Mouse (Mus musculus): ENCODE measurements around the gene Rpa2. TPM values are rescaled to one million over a fixed set of nuclear protein-coding genes. Genes with fewer than 3 reads are reported as not detected.
A peak's percentile ranks its signal among the peaks of the same experiment; 100 is the strongest.
"Not testable (repeated sequence)": the region's sequence is repeated elsewhere in the genome, so short reads cannot be mapped to it uniquely, and the experiment has no call there.

The Rpa2 gene
- polyA plus RNA-seq, 1 experiment from 2014 or later = 126 TPM

DNA sequence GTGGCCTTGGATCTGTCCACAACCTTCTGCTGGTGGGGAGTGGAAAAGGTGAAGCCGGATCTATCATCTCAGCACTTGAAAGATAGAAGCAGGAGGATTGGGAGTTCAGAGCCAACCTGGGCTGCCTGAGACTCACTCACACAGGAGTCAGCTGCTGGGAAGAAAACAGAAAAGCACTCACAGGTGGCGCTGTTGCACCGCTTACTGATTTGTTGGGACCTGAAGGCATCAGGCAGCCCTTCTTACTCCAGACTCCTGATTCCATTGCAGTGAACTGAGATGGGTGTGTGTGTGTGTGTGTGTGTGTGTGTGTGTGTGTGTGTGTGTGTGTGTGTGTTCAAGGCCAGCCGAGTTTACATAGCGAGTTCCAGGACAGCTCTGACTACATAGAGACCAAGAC lies 8.6 kb downstream of the Rpa2 start:
- Histone ChIP-seq H3K36me3 (peaks cover 78% of the 10 kb centered on the region), H3K27me3 (no peaks in the 10 kb centered on the region), H3K4me3 (no peak overlapping the region), H3K9ac (no peak overlapping the region), H3K9me3 (no peaks in the 10 kb centered on the region), H3K27ac (no peak overlapping the region), H3K4me1 (no peaks in the 10 kb centered on the region), H3K4me2 (replicated peaks) (no peak overlapping the region)
- 94% methylated on average over 5 of the region's 5 CpGs for WGBS
- ATAC-seq (ENCODE audit: low FRiP score, low read depth) = no peak

GRCm38 (mm10) chr4:132778562-132779201 lies 10.6 kb downstream of the Rpa2 start:
- no peak for ATAC-seq (ENCODE audit: low FRiP score, low read depth)
- Histone ChIP-seq H3K9me3 (no peaks in the 10 kb centered on the region), H3K9ac (no peak overlapping the region), H3K27ac (no peak overlapping the region), H3K27me3 (no peaks in the 10 kb centered on the region), H3K4me2 (replicated peaks) (no peak overlapping the region), H3K4me1 (no peaks in the 10 kb centered on the region), H3K4me3 (no peak overlapping the region), H3K36me3 (peaks cover 59% of the 10 kb centered on the region)
- WGBS = 90% methylated on average over 6 of the region's 6 CpGs

- H3K36me3 ChIP-seq = peaks cover 44% of the 10 kb centered on the region
- ATAC-seq (ENCODE audit: low FRiP score, low read depth) = no peak
- 89% methylated on average over 4 of the region's 4 CpGs for WGBS
- no peaks in the 10 kb centered on the region for H3K27me3 ChIP-seq
- H3K4me3 ChIP-seq = no peak overlapping the region
- H3K9me3 ChIP-seq = no peaks in the 10 kb centered on the region
- H3K4me1 ChIP-seq = no peaks in the 10 kb centered on the region
- H3K9ac ChIP-seq = no peak overlapping the region
- no peak overlapping the region; the same call in 1 of the 2 replicates for H3K27ac ChIP-seq
- H3K4me2 ChIP-seq (replicated peaks) = no peak overlapping the region
These were observed 12.2 kb downstream of the Rpa2 start for GRCm38 (mm10) chr4:132780288-132780687.

DNA sequence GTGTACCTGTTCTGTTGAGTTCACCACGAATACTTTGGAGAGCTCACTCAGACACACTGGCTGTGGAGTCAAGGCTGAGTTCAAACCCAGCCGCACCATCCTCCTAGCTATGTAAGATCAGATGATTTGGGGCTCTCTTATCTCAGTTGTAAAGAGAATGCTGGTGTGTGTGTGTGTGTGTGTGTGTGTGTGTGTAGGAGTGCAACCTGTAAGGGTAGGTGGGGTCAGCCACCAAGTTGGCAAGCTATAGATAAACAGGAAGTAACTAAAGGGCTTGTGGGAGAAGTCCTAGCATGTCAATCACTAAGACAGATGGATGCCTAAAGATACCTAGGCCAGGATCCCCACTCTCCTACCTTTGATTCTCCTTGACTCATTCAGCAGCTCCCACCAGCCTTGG lies 15.6 kb downstream of the Rpa2 start:
- no peak overlapping the region for H3K9ac ChIP-seq
- ATAC-seq (ENCODE audit: low FRiP score, low read depth) = no peak
- H3K4me3 ChIP-seq = no peak overlapping the region
- no peaks in the 10 kb centered on the region for H3K4me1 ChIP-seq
- no peak overlapping the region for H3K4me2 ChIP-seq (replicated peaks)
- no peak overlapping the region for H3K27ac ChIP-seq
- H3K27me3 ChIP-seq = no peaks in the 10 kb centered on the region
- 80% methylated on average over 2 of the region's 2 CpGs for WGBS
- H3K9me3 ChIP-seq = no peaks in the 10 kb centered on the region
- H3K36me3 ChIP-seq = peaks cover 10% of the 10 kb centered on the region

- no peak overlapping the region for H3K27ac ChIP-seq
- H3K9ac ChIP-seq = no peak overlapping the region
- 89% methylated on average over 13 of the region's 13 CpGs for WGBS
- no peak overlapping the region for H3K4me3 ChIP-seq
- no peaks in the 10 kb centered on the region; the same call in 1 of the 2 replicates for H3K36me3 ChIP-seq
- no peaks in the 10 kb centered on the region for H3K27me3 ChIP-seq
- no peaks in the 10 kb centered on the region for H3K4me1 ChIP-seq
- H3K9me3 ChIP-seq = no peaks in the 10 kb centered on the region
- no peak overlapping the region for H3K4me2 ChIP-seq (replicated peaks)
- ATAC-seq (ENCODE audit: low FRiP score, low read depth) = no peak
These were observed 17.1 kb downstream of the Rpa2 start for GRCm38 (mm10) chr4:132785228-132785627.

GRCm38 (mm10) chr4:132789731-132790130 lies 21.6 kb downstream of the Rpa2 start:
- H3K4me3 ChIP-seq = no peak overlapping the region
- H3K9ac ChIP-seq = no peak overlapping the region
- H3K4me2 ChIP-seq (replicated peaks) = no peak overlapping the region
- no peaks in the 10 kb centered on the region for H3K36me3 ChIP-seq
- no peak for ATAC-seq (ENCODE audit: low FRiP score, low read depth)
- H3K27ac ChIP-seq = no peak overlapping the region
- peaks cover 10% of the 10 kb centered on the region for H3K27me3 ChIP-seq
- no peaks in the 10 kb centered on the region for H3K4me1 ChIP-seq
- no peaks in the 10 kb centered on the region for H3K9me3 ChIP-seq
- 88% methylated on average over 8 of the region's 8 CpGs for WGBS

- H3K4me1 ChIP-seq; H3K4me2 ChIP-seq (replicated peaks); ATAC-seq (ENCODE audit: low FRiP score, low read depth); H3K36me3 ChIP-seq; H3K9ac ChIP-seq; H3K9me3 ChIP-seq; H3K27ac ChIP-seq; H3K4me3 ChIP-seq: not testable (repeated sequence)
- H3K27me3 ChIP-seq = peaks cover 38% of the 10 kb centered on the region
- WGBS = 92% methylated on average over 8 of the region's 9 CpGs
These were observed 25.3 kb downstream of the Rpa2 start for GRCm38 (mm10) chr4:132793322-132794004.

DNA sequence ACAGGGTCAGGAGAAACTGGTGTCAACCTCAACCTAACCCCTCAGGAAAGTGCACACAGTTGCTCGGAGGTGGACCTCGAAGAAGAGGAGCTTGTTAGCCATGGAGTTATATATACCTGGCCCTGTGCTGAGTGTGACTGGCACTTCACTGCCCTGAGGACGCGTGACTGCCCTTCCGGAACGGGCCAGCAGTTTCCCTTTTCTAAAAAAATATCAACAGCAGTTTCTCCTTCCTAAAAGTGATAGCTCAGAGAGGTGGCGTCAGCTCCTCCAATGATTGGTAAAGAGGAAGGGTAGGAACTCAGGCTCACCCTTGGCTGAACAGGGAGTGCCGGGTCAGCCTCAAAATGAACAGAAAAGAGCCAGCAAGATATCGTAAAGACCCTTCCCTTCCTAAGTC lies 25.9 kb downstream of the Rpa2 start:
- no peak for ATAC-seq (ENCODE audit: low FRiP score, low read depth)
- H3K4me1 ChIP-seq = no peaks in the 10 kb centered on the region
- H3K27me3 ChIP-seq = peaks cover 38% of the 10 kb centered on the region
- no peaks in the 10 kb centered on the region for H3K9me3 ChIP-seq
- WGBS = 75% methylated on average over 9 of the region's 9 CpGs
- H3K27ac ChIP-seq = no peak overlapping the region
- H3K36me3 ChIP-seq = no peaks in the 10 kb centered on the region
- no peak overlapping the region for H3K4me2 ChIP-seq (replicated peaks)
- H3K4me3 ChIP-seq = no peak overlapping the region
- no peak overlapping the region for H3K9ac ChIP-seq

DNA sequence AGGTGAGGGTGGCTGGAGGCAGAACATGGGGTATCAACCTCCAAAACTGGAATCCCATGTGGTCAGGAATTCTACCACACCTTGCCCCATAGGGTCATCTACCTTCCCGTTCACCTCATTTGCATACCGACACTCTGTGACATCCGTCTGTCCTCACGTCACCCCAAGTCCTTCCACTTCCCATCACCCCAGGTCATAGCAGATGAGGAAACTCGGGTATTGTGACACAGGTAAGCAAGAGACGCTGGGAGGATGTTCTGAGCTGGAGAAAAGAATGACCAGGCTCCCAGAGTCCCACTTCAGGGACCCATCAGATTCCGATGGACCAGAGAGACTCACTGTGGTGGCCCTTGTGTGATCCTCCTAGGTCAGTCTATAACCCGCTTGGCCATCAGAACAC lies 26.6 kb downstream of the Rpa2 start:
- no peak overlapping the region for H3K4me3 ChIP-seq
- 71% methylated on average over 8 of the region's 8 CpGs for WGBS
- H3K27me3 ChIP-seq = peaks cover 38% of the 10 kb centered on the region
- H3K9ac ChIP-seq = no peak overlapping the region
- no peaks in the 10 kb centered on the region for H3K4me1 ChIP-seq
- no peaks in the 10 kb centered on the region for H3K36me3 ChIP-seq
- no peak for ATAC-seq (ENCODE audit: low FRiP score, low read depth)
- H3K4me2 ChIP-seq (replicated peaks) = no peak overlapping the region
- H3K9me3 ChIP-seq = no peaks in the 10 kb centered on the region
- no peak overlapping the region for H3K27ac ChIP-seq

GRCm38 (mm10) chr4:132795171-132795570 lies 27.0 kb downstream of the Rpa2 start:
- Histone ChIP-seq H3K4me1 (no peaks in the 10 kb centered on the region), H3K9ac (no peak overlapping the region), H3K27me3 (peaks cover 38% of the 10 kb centered on the region), H3K4me2 (replicated peaks) (no peak overlapping the region), H3K4me3 (peak overlapping the region; percentile 40; the same call in 1 of the 2 replicates), H3K9me3 (no peaks in the 10 kb centered on the region), H3K36me3 (no peaks in the 10 kb centered on the region), H3K27ac (no peak overlapping the region)
- no peak for ATAC-seq (ENCODE audit: low FRiP score, low read depth)
- 61% methylated on average over 7 of the region's 7 CpGs for WGBS

- WGBS = 2% methylated on average over 21 of the region's 21 CpGs
- Histone ChIP-seq H3K9ac (peak within 1 kb of the TSS; percentile 54), H3K27ac (no peak within 1 kb of the TSS)
These were observed 28.2 kb downstream of the Rpa2 start, which contains the start of gene Themis2 for GRCm38 (mm10) chr4:132796196-132796886. Gene Themis2, minus strand, starts transcription at chr4:132796387.

GRCm38 (mm10) chr4:132797461-132797860 lies 29.3 kb downstream of the Rpa2 start:
- WGBS = 76% methylated on average over 1 of the region's 1 CpGs
- Histone ChIP-seq H3K27ac (no peak overlapping the region), H3K27me3 (peaks cover 38% of the 10 kb centered on the region), H3K4me1 (no peaks in the 10 kb centered on the region), H3K4me3 (no peak overlapping the region), H3K9me3 (no peaks in the 10 kb centered on the region), H3K9ac (no peak overlapping the region), H3K36me3 (no peaks in the 10 kb centered on the region), H3K4me2 (replicated peaks) (no peak overlapping the region)
- ATAC-seq (ENCODE audit: low FRiP score, low read depth) = no peak

More at GRCm38 (mm10) chr4:132796196-132796886, 28.2 kb downstream of the Rpa2 start, which contains the start of gene Themis2:
- ATAC-seq (ENCODE audit: low FRiP score, low read depth) = no peak
- H3K27me3 ChIP-seq = peaks cover 38% of the 10 kb centered on the region
- no peaks in the 10 kb centered on the region for H3K36me3 ChIP-seq
- peak within 1 kb of the TSS; percentile 63 for H3K4me2 ChIP-seq (replicated peaks)
- no peaks in the 10 kb centered on the region for H3K4me1 ChIP-seq
- H3K9me3 ChIP-seq = no peaks in the 10 kb centered on the region
- peak within 1 kb of the TSS; percentile 40 for H3K4me3 ChIP-seq

Data from limb, embryonic 13.5 days (tissue).